Mouse (Mus musculus) adrenal gland, postnatal 10 days (tissue): Measurements from ENCODE around the gene Mical2. TPM values are rescaled to one million over a fixed set of nuclear protein-coding genes. Genes with fewer than 3 reads are reported as not detected.

Experiments used
- DNase-seq: peaks from one replicate; pipeline ENCODE4 v3.0.0; 2021; ENCODE audit warnings: mixed read lengths
- total RNA-seq, 2 experiments: library from RNA; stranded (reverse); gene quantifications; 2 replicates each; pipeline ENCODE4 v1.2.3; 2021

Mical2 gene
- total RNA-seq, 2 experiments from 2014 or later: 17.4 to 22.7 TPM

- DNase-seq: no peak
These were observed 50.2 kb downstream of the Mical2 start for GRCm38 (mm10) chr7:112275883-112276282.

- DNase-seq: no peak
These were observed 51.2 kb downstream of the Mical2 start for GRCm38 (mm10) chr7:112276823-112277222.

GRCm38 (mm10) chr7:112278648-112279047 is 53.0 kb downstream of the Mical2 start:
- no peak for DNase-seq

GRCm38 (mm10) chr7:112280474-112280873 is 54.8 kb downstream of the Mical2 start:
- DNase-seq: no peak

GRCm38 (mm10) chr7:112283606-112284310 is 58.1 kb downstream of the Mical2 start:
- no peak for DNase-seq

GRCm38 (mm10) chr7:112285573-112285972 is 59.9 kb downstream of the Mical2 start:
- no peak for DNase-seq

GRCm38 (mm10) chr7:112288352-112289107 is 62.9 kb downstream of the Mical2 start:
- peak; percentile 53 for DNase-seq

- no peak for DNase-seq
These were observed 63.9 kb downstream of the Mical2 start for GRCm38 (mm10) chr7:112289514-112289913.

GRCm38 (mm10) chr7:112289990-112290389 is 64.3 kb downstream of the Mical2 start:
- DNase-seq: peak; percentile 72

GRCm38 (mm10) chr7:112293456-112294104 is 67.9 kb downstream of the Mical2 start:
- DNase-seq: no peak

- no peak for DNase-seq
These were observed 70.0 kb downstream of the Mical2 start for GRCm38 (mm10) chr7:112295426-112296221.

- peak; percentile 80 for DNase-seq
These were observed 72.4 kb downstream of the Mical2 start for GRCm38 (mm10) chr7:112298032-112298431.

- peak; percentile 18 for DNase-seq
These were observed 73.3 kb downstream of the Mical2 start for GRCm38 (mm10) chr7:112298871-112299422.

GRCm38 (mm10) chr7:112299521-112300096 is 74.0 kb downstream of the Mical2 start:
- DNase-seq: peak; percentile 20

GRCm38 (mm10) chr7:112300141-112300540 is 74.5 kb downstream of the Mical2 start:
- DNase-seq: no peak

GRCm38 (mm10) chr7:112301052-112301451 is 75.4 kb downstream of the Mical2 start:
- no peak for DNase-seq

- no peak for DNase-seq
These were observed 78.7 kb downstream of the Mical2 start for GRCm38 (mm10) chr7:112304382-112304781.

GRCm38 (mm10) chr7:112309289-112310016 is 83.8 kb downstream of the Mical2 start:
- peak; percentile 59 for DNase-seq

GRCm38 (mm10) chr7:112310017-112310360 is 84.3 kb downstream of the Mical2 start:
- no peak for DNase-seq

- no peak for DNase-seq
These were observed 87.6 kb downstream of the Mical2 start for GRCm38 (mm10) chr7:112313211-112313610.

GRCm38 (mm10) chr7:112313670-112314069 is 88.0 kb downstream of the Mical2 start:
- no peak for DNase-seq
